In the genomic region with DNA sequence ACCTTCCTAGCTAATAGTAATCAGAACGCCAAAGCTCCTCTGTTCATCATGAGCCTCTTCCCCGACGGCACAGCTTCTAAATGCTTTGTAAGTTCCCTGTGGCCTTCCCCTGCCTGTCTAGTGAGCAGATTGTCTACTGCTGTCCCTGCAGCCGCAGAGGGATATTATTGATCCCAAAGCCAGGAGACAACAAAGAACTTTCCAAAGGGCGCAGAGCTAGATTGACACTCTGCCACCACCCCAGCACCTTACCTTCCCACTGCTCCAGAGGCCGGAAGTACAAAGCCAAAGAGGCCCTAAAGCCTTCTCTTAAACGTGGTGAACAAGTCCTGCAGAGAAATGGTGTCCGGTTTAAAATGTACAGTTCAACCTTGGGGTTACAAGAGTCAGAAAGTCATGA, we compare ENCODE assay signal across 24 mouse cellular contexts.
"Had no signal": no experiment of that assay in that cellular context is flagged by ENCODE, and none has a peak within 500 bp of the region (broad histone marks: within the 10 kb centered on the region; RNA-seq: fewer than 3 reads in every experiment).

No protein-coding gene starts in this region.

- H3K27me3 ChIP-seq: heart, embryonic 12.5 days; hindbrain, embryonic 13.5 days; hindbrain, embryonic 15.5 days; kidney, embryonic 15.5 days; limb, embryonic 13.5 days; limb, embryonic 15.5 days; liver, embryonic 15.5 days had no signal

- H3K4me2 ChIP-seq: heart, embryonic 12.5 days; hindbrain, embryonic 13.5 days; hindbrain, embryonic 15.5 days; kidney, embryonic 15.5 days; limb, embryonic 13.5 days; limb, embryonic 15.5 days; liver, embryonic 15.5 days had no signal

- H3K27ac ChIP-seq: heart, adult 2 months; hindbrain, embryonic 13.5 days; hindbrain, embryonic 15.5 days; hindbrain, postnatal 0 days; kidney, embryonic 15.5 days; kidney, postnatal 0 days; limb, embryonic 13.5 days; limb, embryonic 15.5 days; liver, embryonic 15.5 days had no signal

- DNase-seq: gastrocnemius, postnatal 14 days; gastrocnemius, postnatal 36 days; heart, adult 11 months; heart, adult 2 months; heart, postnatal 10 days; heart, postnatal 36 days; kidney, adult 11 months; kidney, adult 2 months; kidney, adult 9 months; kidney, postnatal 14 days; kidney, postnatal 36 days; layer of hippocampus, adult 9-11 months; layer of hippocampus, postnatal 36 days; left cerebral cortex, postnatal 4 days had no signal

- H3K9ac ChIP-seq: heart, embryonic 12.5 days; hindbrain, embryonic 13.5 days; hindbrain, embryonic 15.5 days; kidney, embryonic 15.5 days; limb, embryonic 13.5 days; limb, embryonic 15.5 days; liver, embryonic 15.5 days had no signal

- ATAC-seq: hindbrain, postnatal 0 days; intestine, embryonic 16.5 days had no signal

- H3K36me3 ChIP-seq: heart, embryonic 12.5 days; hindbrain, embryonic 13.5 days; hindbrain, embryonic 15.5 days; kidney, embryonic 15.5 days; limb, embryonic 13.5 days; limb, embryonic 15.5 days; liver, embryonic 15.5 days had no signal

- H3K4me1 ChIP-seq: hindbrain, embryonic 13.5 days; hindbrain, embryonic 15.5 days; kidney, embryonic 15.5 days; limb, embryonic 13.5 days; limb, embryonic 15.5 days had no signal

- H3K9me3 ChIP-seq: heart, embryonic 12.5 days; hindbrain, embryonic 13.5 days; hindbrain, embryonic 15.5 days; kidney, embryonic 15.5 days; limb, embryonic 13.5 days; limb, embryonic 15.5 days; liver, embryonic 15.5 days had no signal

- H3K4me3 ChIP-seq: heart, adult 2 months; heart, embryonic 12.5 days; hindbrain, embryonic 13.5 days; hindbrain, embryonic 15.5 days; kidney, embryonic 15.5 days; limb, embryonic 13.5 days; limb, embryonic 15.5 days; liver, embryonic 15.5 days had no signal
